Mouse (Mus musculus) monocyte, adult 2 months (primary cell): Measurements from ENCODE around the gene Ear14.
"Not testable (repeated sequence)": the region's sequence is repeated elsewhere in the genome, so short reads cannot be mapped to it uniquely, and the experiment has no call there.

Source experiments
- DNase-seq, 2 experiments: peaks; one replicate each; pipeline ENCODE4 v3.0.0; 2022; ENCODE audit warnings: low spot score in 2 of 2, low read depth in 1 of 2

The Ear14 gene

GRCm38 (mm10) chr14:51203115-51203514, at the start of gene Ear14:
Gene Ear14, plus strand, starts transcription at chr14:51203391.
- DNase-seq, result no peak

GRCm38 (mm10) chr14:51156056-51156735, 47.0 kb upstream of the Ear14 start:
- no peak for DNase-seq

- no peak for DNase-seq
These were observed 46.5 kb upstream of the Ear14 start for GRCm38 (mm10) chr14:51156736-51157068.

GRCm38 (mm10) chr14:51157072-51157471, 46.1 kb upstream of the Ear14 start:
- DNase-seq, result no peak

- not testable (repeated sequence) for DNase-seq
These were observed 41.2 kb upstream of the Ear14 start, which contains the start of gene Rnase2b for GRCm38 (mm10) chr14:51161976-51162375. Gene Rnase2b, plus strand, starts transcription at chr14:51162260.

GRCm38 (mm10) chr14:51163323-51163722, 39.9 kb upstream of the Ear14 start:
- not testable (repeated sequence) for DNase-seq

- DNase-seq, result no peak
These were observed 37.8 kb upstream of the Ear14 start for GRCm38 (mm10) chr14:51165435-51165834.

GRCm38 (mm10) chr14:51166068-51166467, 37.1 kb upstream of the Ear14 start:
- DNase-seq, result no peak

GRCm38 (mm10) chr14:51172095-51172865, 30.9 kb upstream of the Ear14 start:
- DNase-seq, result not testable (repeated sequence)

GRCm38 (mm10) chr14:51172947-51173346, 30.2 kb upstream of the Ear14 start:
- DNase-seq, result not testable (repeated sequence)

GRCm38 (mm10) chr14:51173843-51174242, 29.3 kb upstream of the Ear14 start:
- DNase-seq, result no peak

- DNase-seq, result not testable (repeated sequence)
These were observed 22.1 kb upstream of the Ear14 start for GRCm38 (mm10) chr14:51181051-51181450.

- no peak for DNase-seq
These were observed 7.5 kb upstream of the Ear14 start for GRCm38 (mm10) chr14:51195681-51196080.

GRCm38 (mm10) chr14:51199098-51200023, 3.8 kb upstream of the Ear14 start, which contains the start of gene Ang2:
Gene Ang2, minus strand, starts transcription at chr14:51199148.
- no peak for DNase-seq

GRCm38 (mm10) chr14:51200054-51200453, 3.1 kb upstream of the Ear14 start:
- DNase-seq, result no peak

- no peak for DNase-seq
These were observed 2.7 kb upstream of the Ear14 start for GRCm38 (mm10) chr14:51200466-51200865.

- DNase-seq, result not testable (repeated sequence)
These were observed 16.9 kb downstream of the Ear14 start for GRCm38 (mm10) chr14:51220075-51220474.

GRCm38 (mm10) chr14:51229657-51230056, 26.5 kb downstream of the Ear14 start:
- not testable (repeated sequence) for DNase-seq

GRCm38 (mm10) chr14:51237488-51237887, 34.3 kb downstream of the Ear14 start:
- not testable (repeated sequence) for DNase-seq

GRCm38 (mm10) chr14:51240899-51241298, 37.7 kb downstream of the Ear14 start:
- peak in 1 of 2 experiments; percentile 28 for DNase-seq

GRCm38 (mm10) chr14:51247736-51248135, 44.5 kb downstream of the Ear14 start:
- no peak for DNase-seq
